Mouse (Mus musculus): ENCODE results near the gene Snd1. TPM values are rescaled to one million over a fixed set of nuclear protein-coding genes. Genes with fewer than 3 reads are reported as not detected.

Gene Snd1
- polyA plus RNA-seq, 1 experiment from 2014 or later: 127 TPM

GRCm38 (mm10) chr6:28931234-28931633 is 456.3 kb downstream of the Snd1 start:
- H3K27ac ChIP-seq (ENCODE audit: low read depth, low read length): no peak overlapping the region
- no peak overlapping the region for H3K4me3 ChIP-seq (ENCODE audit: low read length)
- no peaks in the 10 kb centered on the region for H3K36me3 ChIP-seq (ENCODE audit: control insufficient read depth, insufficient read depth, low read length)
- no peaks in the 10 kb centered on the region for H3K27me3 ChIP-seq (ENCODE audit: control insufficient read depth, insufficient read depth, low read length)
- WGBS: 25% methylated on average over 9 of the region's 9 CpGs
- peak overlapping the region; percentile 50 for H3K4me2 ChIP-seq (replicated peaks; ENCODE audit: low read depth, low read length)
- H3K4me1 ChIP-seq (ENCODE audit: control insufficient read depth, insufficient read depth, low read length): peaks cover 13% of the 10 kb centered on the region
- ATAC-seq (ENCODE audit: low FRiP score, low TSS enrichment): no peak
- no peak overlapping the region for H3K9ac ChIP-seq (ENCODE audit: low read depth, low read length)
- H3K9me3 ChIP-seq (ENCODE audit: control insufficient read depth, low read length): no peaks in the 10 kb centered on the region

- Histone ChIP-seq H3K4me2 (replicated peaks; ENCODE audit: low read depth, low read length) (peak overlapping the region; percentile 50), H3K36me3 (ENCODE audit: control insufficient read depth, insufficient read depth, low read length) (no peaks in the 10 kb centered on the region), H3K9me3 (ENCODE audit: control insufficient read depth, low read length) (no peaks in the 10 kb centered on the region), H3K4me3 (ENCODE audit: low read length) (peak overlapping the region; percentile 22), H3K9ac (ENCODE audit: low read depth, low read length) (no peak overlapping the region), H3K27me3 (ENCODE audit: control insufficient read depth, insufficient read depth, low read length) (no peaks in the 10 kb centered on the region), H3K27ac (ENCODE audit: low read depth, low read length) (no peak overlapping the region), H3K4me1 (ENCODE audit: control insufficient read depth, insufficient read depth, low read length) (peaks cover 13% of the 10 kb centered on the region)
- peak; percentile 82 for ATAC-seq (ENCODE audit: low FRiP score, low TSS enrichment)
- WGBS: 1% methylated on average over 12 of the region's 13 CpGs
Measured at GRCm38 (mm10) chr6:28931636-28932327, 456.8 kb downstream of the Snd1 start.

- Histone ChIP-seq H3K4me1 (ENCODE audit: control insufficient read depth, insufficient read depth, low read length) (peaks cover 13% of the 10 kb centered on the region), H3K9ac (ENCODE audit: low read depth, low read length) (no peak overlapping the region), H3K27ac (ENCODE audit: low read depth, low read length) (no peak overlapping the region), H3K36me3 (ENCODE audit: control insufficient read depth, insufficient read depth, low read length) (no peaks in the 10 kb centered on the region), H3K4me2 (replicated peaks; ENCODE audit: low read depth, low read length) (peak overlapping the region; percentile 50), H3K9me3 (ENCODE audit: control insufficient read depth, low read length) (no peaks in the 10 kb centered on the region), H3K27me3 (ENCODE audit: control insufficient read depth, insufficient read depth, low read length) (no peaks in the 10 kb centered on the region), H3K4me3 (ENCODE audit: low read length) (peak overlapping the region; percentile 22)
- peak; percentile 71 for ATAC-seq (ENCODE audit: low FRiP score, low TSS enrichment)
- 5% methylated on average over 19 of the region's 19 CpGs for WGBS
Measured at GRCm38 (mm10) chr6:28932328-28932937, 457.5 kb downstream of the Snd1 start.

GRCm38 (mm10) chr6:28935736-28936135 is 460.8 kb downstream of the Snd1 start:
- no peak overlapping the region for H3K9ac ChIP-seq (ENCODE audit: low read depth, low read length)
- H3K9me3 ChIP-seq (ENCODE audit: control insufficient read depth, low read length): no peaks in the 10 kb centered on the region
- no peaks in the 10 kb centered on the region for H3K27me3 ChIP-seq (ENCODE audit: control insufficient read depth, insufficient read depth, low read length)
- no peak for ATAC-seq (ENCODE audit: low FRiP score, low TSS enrichment)
- no peak overlapping the region for H3K4me2 ChIP-seq (replicated peaks; ENCODE audit: low read depth, low read length)
- WGBS: 90% methylated on average over 7 of the region's 7 CpGs
- H3K36me3 ChIP-seq (ENCODE audit: control insufficient read depth, insufficient read depth, low read length): no peaks in the 10 kb centered on the region
- no peak overlapping the region for H3K27ac ChIP-seq (ENCODE audit: low read depth, low read length)
- H3K4me3 ChIP-seq (ENCODE audit: low read length): no peak overlapping the region
- H3K4me1 ChIP-seq (ENCODE audit: control insufficient read depth, insufficient read depth, low read length): peaks cover 13% of the 10 kb centered on the region

GRCm38 (mm10) chr6:28947254-28947653 is 472.3 kb downstream of the Snd1 start:
- H3K4me1 ChIP-seq (ENCODE audit: control insufficient read depth, insufficient read depth, low read length): no peaks in the 10 kb centered on the region
- H3K27ac ChIP-seq (ENCODE audit: low read depth, low read length): no peak overlapping the region
- H3K36me3 ChIP-seq (ENCODE audit: control insufficient read depth, insufficient read depth, low read length): no peaks in the 10 kb centered on the region
- no peak overlapping the region for H3K4me3 ChIP-seq (ENCODE audit: low read length)
- WGBS: 44% methylated on average over 9 of the region's 9 CpGs
- H3K9me3 ChIP-seq (ENCODE audit: control insufficient read depth, low read length): no peaks in the 10 kb centered on the region
- H3K27me3 ChIP-seq (ENCODE audit: control insufficient read depth, insufficient read depth, low read length): no peaks in the 10 kb centered on the region
- H3K4me2 ChIP-seq (replicated peaks; ENCODE audit: low read depth, low read length): no peak overlapping the region
- ATAC-seq (ENCODE audit: low FRiP score, low TSS enrichment): no peak
- H3K9ac ChIP-seq (ENCODE audit: low read depth, low read length): no peak overlapping the region

GRCm38 (mm10) chr6:28949269-28949668 is 474.3 kb downstream of the Snd1 start:
- no peaks in the 10 kb centered on the region for H3K27me3 ChIP-seq (ENCODE audit: control insufficient read depth, insufficient read depth, low read length)
- no peak overlapping the region for H3K4me3 ChIP-seq (ENCODE audit: low read length)
- no peaks in the 10 kb centered on the region for H3K4me1 ChIP-seq (ENCODE audit: control insufficient read depth, insufficient read depth, low read length)
- H3K27ac ChIP-seq (ENCODE audit: low read depth, low read length): no peak overlapping the region
- no peak for ATAC-seq (ENCODE audit: low FRiP score, low TSS enrichment)
- WGBS: 13% methylated on average over 12 of the region's 12 CpGs
- no peaks in the 10 kb centered on the region for H3K36me3 ChIP-seq (ENCODE audit: control insufficient read depth, insufficient read depth, low read length)
- H3K4me2 ChIP-seq (replicated peaks; ENCODE audit: low read depth, low read length): no peak overlapping the region
- no peaks in the 10 kb centered on the region for H3K9me3 ChIP-seq (ENCODE audit: control insufficient read depth, low read length)
- H3K9ac ChIP-seq (ENCODE audit: low read depth, low read length): no peak overlapping the region

GRCm38 (mm10) chr6:28955581-28955980 is 480.6 kb downstream of the Snd1 start:
- 0 out of 2 replicates have a peak, but pooled peaks have one; percentile 32 for ATAC-seq (ENCODE audit: low FRiP score, low TSS enrichment)

GRCm38 (mm10) chr6:28957486-28957885 is 482.5 kb downstream of the Snd1 start:
- WGBS: 63% methylated on average over 10 of the region's 10 CpGs
- H3K27me3 ChIP-seq (ENCODE audit: control insufficient read depth, insufficient read depth, low read length): no peaks in the 10 kb centered on the region; the same call in 1 of the 2 replicates
- H3K4me3 ChIP-seq (ENCODE audit: low read length): no peak overlapping the region
- ATAC-seq (ENCODE audit: low FRiP score, low TSS enrichment): no peak
- no peak overlapping the region for H3K9ac ChIP-seq (ENCODE audit: low read depth, low read length)
- H3K9me3 ChIP-seq (ENCODE audit: control insufficient read depth, low read length): no peaks in the 10 kb centered on the region
- H3K4me1 ChIP-seq (ENCODE audit: control insufficient read depth, insufficient read depth, low read length): no peaks in the 10 kb centered on the region
- no peak overlapping the region for H3K4me2 ChIP-seq (replicated peaks; ENCODE audit: low read depth, low read length)
- H3K36me3 ChIP-seq (ENCODE audit: control insufficient read depth, insufficient read depth, low read length): no peaks in the 10 kb centered on the region
- H3K27ac ChIP-seq (ENCODE audit: low read depth, low read length): no peak overlapping the region

More at GRCm38 (mm10) chr6:28955581-28955980, 480.6 kb downstream of the Snd1 start:
- WGBS: 22% methylated on average over 11 of the region's 11 CpGs
- H3K9me3 ChIP-seq (ENCODE audit: control insufficient read depth, low read length): no peaks in the 10 kb centered on the region
- no peak overlapping the region for H3K9ac ChIP-seq (ENCODE audit: low read depth, low read length)
- no peaks in the 10 kb centered on the region for H3K4me1 ChIP-seq (ENCODE audit: control insufficient read depth, insufficient read depth, low read length)
- no peaks in the 10 kb centered on the region; the same call in 1 of the 2 replicates for H3K27me3 ChIP-seq (ENCODE audit: control insufficient read depth, insufficient read depth, low read length)
- H3K4me2 ChIP-seq (replicated peaks; ENCODE audit: low read depth, low read length): no peak overlapping the region
- no peak overlapping the region for H3K27ac ChIP-seq (ENCODE audit: low read depth, low read length)
- no peaks in the 10 kb centered on the region for H3K36me3 ChIP-seq (ENCODE audit: control insufficient read depth, insufficient read depth, low read length)
- H3K4me3 ChIP-seq (ENCODE audit: low read length): no peak overlapping the region

- ATAC-seq (ENCODE audit: low FRiP score, low TSS enrichment): peak; percentile 76; the same call in 1 of the 2 replicates
- H3K27me3 ChIP-seq (ENCODE audit: control insufficient read depth, insufficient read depth, low read length): no peaks in the 10 kb centered on the region
- H3K36me3 ChIP-seq (ENCODE audit: control insufficient read depth, insufficient read depth, low read length): no peaks in the 10 kb centered on the region
- no peak overlapping the region for H3K27ac ChIP-seq (ENCODE audit: low read depth, low read length)
- H3K4me2 ChIP-seq (replicated peaks; ENCODE audit: low read depth, low read length): no peak overlapping the region
- H3K4me3 ChIP-seq (ENCODE audit: low read length): no peak overlapping the region
- peaks cover 3% of the 10 kb centered on the region; the same call in 1 of the 2 replicates for H3K4me1 ChIP-seq (ENCODE audit: control insufficient read depth, insufficient read depth, low read length)
- no peaks in the 10 kb centered on the region for H3K9me3 ChIP-seq (ENCODE audit: control insufficient read depth, low read length)
- 40% methylated on average over 5 of the region's 5 CpGs for WGBS
- H3K9ac ChIP-seq (ENCODE audit: low read depth, low read length): no peak overlapping the region
Measured at GRCm38 (mm10) chr6:28963178-28963577, 488.2 kb downstream of the Snd1 start.
